Mouse (Mus musculus) testis, adult 2 months (tissue): Measurements from ENCODE around the gene Ergic3. TPM values are rescaled to one million over a fixed set of nuclear protein-coding genes. Genes with fewer than 3 reads are reported as not detected.

ENCODE experiments used
- H3K27ac ChIP-seq: fragments of 200-500 bp; 2 replicates; pipeline ENCODE4 v1.5.1; 2012; ENCODE audit warnings: low read depth, low read length; ENCODE audit not compliant: control insufficient read depth, insufficient read depth
- H3K27me3 ChIP-seq: fragments of 200-500 bp; 2 replicates; pipeline ENCODE4 v1.6.1; 2012; ENCODE audit warnings: mild to moderate bottlenecking, low read length, moderate library complexity; ENCODE audit not compliant: control insufficient read depth, insufficient read depth
- H3K36me3 ChIP-seq: fragments of 200-500 bp; 2 replicates; pipeline ENCODE4 v1.6.1; 2012; ENCODE audit warnings: mild to moderate bottlenecking, low read length; ENCODE audit not compliant: control insufficient read depth, insufficient read depth
- H3K4me1 ChIP-seq: fragments of 200-500 bp; 2 replicates; pipeline ENCODE4 v1.6.1; 2012; ENCODE audit warnings: low read length; ENCODE audit not compliant: control insufficient read depth, insufficient read depth
- H3K4me3 ChIP-seq: fragments of 200-500 bp; 2 replicates; pipeline ENCODE4 v1.5.1; 2012; ENCODE audit warnings: low read depth, mild to moderate bottlenecking, low read length, moderate library complexity, mixed read lengths; ENCODE audit not compliant: control insufficient read depth
- CTCF ChIP-seq: fragments of 200-500 bp; IDR thresholded peaks from 2 replicates; pipeline ENCODE4 v1.5.1; 2012; ENCODE audit warnings: low read depth, mild to moderate bottlenecking, inconsistent platforms, low read length, moderate library complexity; ENCODE audit not compliant: control insufficient read depth, insufficient read depth, insufficient replicate concordance
- POLR2A ChIP-seq: fragments of 200-500 bp; IDR thresholded peaks from 2 replicates; pipeline ENCODE4 v1.6.1; 2012; ENCODE audit warnings: low read depth, mild to moderate bottlenecking, inconsistent platforms, low read length, moderate library complexity; ENCODE audit not compliant: control insufficient read depth
- polyA plus RNA-seq: library from polyadenylated mRNA; depleted of rRNA; stranded (reverse); fragments of >200 nt; gene quantifications from 2 replicates; pipeline ENCODE4 v1.2.3, GENCODE M21; 2012; rRNA removed

The Ergic3 gene
- 400 and 412 TPM in 2 replicates for polyA plus RNA-seq

- TF ChIP-seq POLR2A = peak; percentile 85
- TF ChIP-seq CTCF = no peak
- H3K27me3 ChIP-seq = no peaks in the 10 kb centered on the region
- H3K27ac ChIP-seq = peak within 1 kb of the TSS; percentile 85
- peak within 1 kb of the TSS; percentile 97 for H3K4me3 ChIP-seq
- H3K4me1 ChIP-seq = peaks cover 6% of the 10 kb centered on the region
- H3K36me3 ChIP-seq = peaks cover 2% of the 10 kb centered on the region
These were observed at the start of gene Ergic3, which contains the start of gene 6430550D23Rik for GRCm38 (mm10) chr2:156007888-156008532. Ergic3 (plus strand) TSS chr2:156008045. 6430550D23Rik (minus strand) TSS chr2:156007977.

GRCm38 (mm10) chr2:155959981-155960380, 47.9 kb upstream of the Ergic3 start:
- Histone ChIP-seq H3K4me1 (no peaks in the 10 kb centered on the region), H3K27ac (no peak overlapping the region), H3K27me3 (no peaks in the 10 kb centered on the region), H3K4me3 (no peak overlapping the region), H3K36me3 (no peaks in the 10 kb centered on the region; the same call in 1 of the 2 replicates)
- no peak for TF ChIP-seq CTCF
- TF ChIP-seq POLR2A = no peak

- H3K36me3 ChIP-seq = no peaks in the 10 kb centered on the region; the same call in 1 of the 2 replicates
- H3K4me3 ChIP-seq = no peak overlapping the region
- H3K4me1 ChIP-seq = no peaks in the 10 kb centered on the region
- no peaks in the 10 kb centered on the region for H3K27me3 ChIP-seq
- no peak overlapping the region for H3K27ac ChIP-seq
- TF ChIP-seq CTCF (no peak), POLR2A (no peak)
These were observed 46.0 kb upstream of the Ergic3 start for GRCm38 (mm10) chr2:155961862-155962261.

GRCm38 (mm10) chr2:155962991-155963390, 44.9 kb upstream of the Ergic3 start:
- H3K27me3 ChIP-seq = no peaks in the 10 kb centered on the region
- no peak overlapping the region for H3K27ac ChIP-seq
- no peaks in the 10 kb centered on the region for H3K4me1 ChIP-seq
- H3K4me3 ChIP-seq = no peak overlapping the region
- TF ChIP-seq POLR2A = no peak
- TF ChIP-seq CTCF = no peak
- peaks cover 2% of the 10 kb centered on the region for H3K36me3 ChIP-seq

- TF ChIP-seq CTCF (no peak), POLR2A (no peak)
- Histone ChIP-seq H3K4me3 (no peak overlapping the region), H3K4me1 (no peaks in the 10 kb centered on the region), H3K27ac (no peak overlapping the region), H3K36me3 (peaks cover 10% of the 10 kb centered on the region), H3K27me3 (no peaks in the 10 kb centered on the region)
These were observed 34.5 kb upstream of the Ergic3 start for GRCm38 (mm10) chr2:155973348-155973747.

- H3K27ac ChIP-seq = no peak overlapping the region
- no peaks in the 10 kb centered on the region for H3K4me1 ChIP-seq
- H3K4me3 ChIP-seq = no peak overlapping the region
- H3K36me3 ChIP-seq = peaks cover 7% of the 10 kb centered on the region
- TF ChIP-seq CTCF (no peak), POLR2A (no peak)
- no peaks in the 10 kb centered on the region for H3K27me3 ChIP-seq
These were observed 33.6 kb upstream of the Ergic3 start for GRCm38 (mm10) chr2:155974087-155974731.

GRCm38 (mm10) chr2:155979328-155979991, 28.4 kb upstream of the Ergic3 start:
- TF ChIP-seq POLR2A = no peak
- no peak for TF ChIP-seq CTCF
- no peaks in the 10 kb centered on the region for H3K27me3 ChIP-seq
- H3K4me3 ChIP-seq = no peak overlapping the region
- H3K27ac ChIP-seq = no peak overlapping the region
- H3K36me3 ChIP-seq = peaks cover 3% of the 10 kb centered on the region
- H3K4me1 ChIP-seq = no peaks in the 10 kb centered on the region
